Mouse (Mus musculus) thymus, postnatal 25 days (tissue): ENCODE results near the gene Fbxo48.

Experiments
- DNase-seq: peaks from one replicate; pipeline ENCODE4 v3.0.0; 2022

Fbxo48 gene

GRCm38 (mm10) chr11:16950976-16951760 lies at the start of gene Fbxo48:
Gene Fbxo48 (plus strand): TSS chr11:16951375.
- DNase-seq = peak; percentile 96

GRCm38 (mm10) chr11:16904302-16905011 lies 46.7 kb upstream of the Fbxo48 start:
- no peak for DNase-seq

GRCm38 (mm10) chr11:16905012-16905332 lies 46.2 kb upstream of the Fbxo48 start:
- no peak for DNase-seq

- no peak for DNase-seq
These were observed 44.6 kb upstream of the Fbxo48 start for GRCm38 (mm10) chr11:16906530-16906929.

- DNase-seq = no peak
These were observed 43.6 kb upstream of the Fbxo48 start for GRCm38 (mm10) chr11:16907517-16908129.

GRCm38 (mm10) chr11:16914756-16915155 lies 36.4 kb upstream of the Fbxo48 start:
- no peak for DNase-seq

- DNase-seq = no peak
These were observed 35.3 kb upstream of the Fbxo48 start for GRCm38 (mm10) chr11:16915850-16916249.

GRCm38 (mm10) chr11:16917512-16917911 lies 33.7 kb upstream of the Fbxo48 start:
- no peak for DNase-seq

GRCm38 (mm10) chr11:16932159-16932558 lies 19.0 kb upstream of the Fbxo48 start:
- no peak for DNase-seq

- DNase-seq = no peak
These were observed 15.5 kb upstream of the Fbxo48 start for GRCm38 (mm10) chr11:16935577-16936236.

- DNase-seq = no peak
These were observed 9.9 kb upstream of the Fbxo48 start for GRCm38 (mm10) chr11:16941103-16941793.

GRCm38 (mm10) chr11:16941973-16942452 lies 9.2 kb upstream of the Fbxo48 start:
- no peak for DNase-seq

- no peak for DNase-seq
These were observed 8.2 kb upstream of the Fbxo48 start for GRCm38 (mm10) chr11:16943016-16943415.

- DNase-seq = peak; percentile 25
These were observed 2.4 kb upstream of the Fbxo48 start for GRCm38 (mm10) chr11:16948756-16949155.

- DNase-seq = peak; percentile 6
These were observed 774 bp upstream of the Fbxo48 start for GRCm38 (mm10) chr11:16950226-16950975.

- DNase-seq = no peak
These were observed 511 bp downstream of the Fbxo48 start for GRCm38 (mm10) chr11:16951761-16952010.

- DNase-seq = no peak
These were observed 5.1 kb downstream of the Fbxo48 start for GRCm38 (mm10) chr11:16956115-16956862.

- no peak for DNase-seq
These were observed 5.9 kb downstream of the Fbxo48 start for GRCm38 (mm10) chr11:16957030-16957429.

- DNase-seq = no peak
These were observed 7.3 kb downstream of the Fbxo48 start for GRCm38 (mm10) chr11:16958520-16958919.

GRCm38 (mm10) chr11:16967806-16968205 lies 16.6 kb downstream of the Fbxo48 start:
- DNase-seq = no peak

- no peak for DNase-seq
These were observed 18.5 kb downstream of the Fbxo48 start for GRCm38 (mm10) chr11:16969650-16970049.
